Comparison of ENCODE assay signal across 8 mouse cellular contexts in the genomic region with DNA sequence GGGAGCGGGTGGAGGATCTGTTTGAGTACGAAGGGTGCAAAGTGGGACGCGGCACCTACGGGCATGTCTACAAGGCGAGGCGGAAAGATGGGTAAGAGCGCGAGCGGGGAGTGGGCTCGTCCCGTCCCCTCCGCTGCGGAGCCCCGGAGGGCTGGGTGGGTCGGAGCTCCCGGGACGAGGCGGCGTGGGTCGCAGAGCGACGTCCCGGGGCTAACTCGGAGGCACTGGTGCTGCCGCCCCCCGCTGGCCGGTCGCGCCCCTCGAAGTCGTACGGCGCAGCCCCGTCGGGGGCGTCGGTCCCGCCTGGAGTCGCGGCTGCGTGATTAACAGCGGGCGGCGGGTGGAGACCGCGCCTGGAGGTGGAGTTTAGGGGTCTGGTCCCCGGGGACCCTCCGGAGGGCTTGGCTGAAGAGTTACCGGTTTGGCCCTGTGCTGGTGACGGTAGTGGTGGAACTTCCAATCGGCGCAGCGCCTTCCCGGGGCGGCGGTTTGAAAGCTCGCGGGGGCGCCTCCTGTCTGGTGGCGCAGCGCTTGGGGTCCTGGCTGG. TPM values are rescaled to one million over a fixed set of nuclear protein-coding genes. Genes with fewer than 3 reads are reported as not detected.
DNase-seq lines count a peak whose midpoint lies in the region; ATAC-seq and TF ChIP-seq lines count a peak whose summit lies in the region.

No protein-coding gene starts in this region.

- H3K9ac ChIP-seq in CH12.LX (ENCODE audit: insufficient read depth, low read depth) = peak overlapping the region; percentile 78
- H3K9ac ChIP-seq in embryonic facial prominence, embryonic 15.5 days = peak overlapping the region; percentile 80
- peak overlapping the region; percentile 88 for H3K9ac ChIP-seq in heart, embryonic 15.5 days
- H3K9ac ChIP-seq in lung, postnatal 0 days (replicated peaks; ENCODE audit: low read depth) = peak overlapping the region; percentile 71

- peak in 1 of 2 experiments; percentile 17; a peak in 2 of 4 replicates for TF ChIP-seq CTCF in CH12.LX (conservative IDR thresholded peaks at IDR 0.05 in 1 of 2, IDR thresholded peaks at IDR 0.05 in 1 of 2; ENCODE audit: low read depth in 2 of 2, low read length in 2 of 2)
- peak; percentile 54; the same call in 1 of the 2 replicates for TF ChIP-seq CTCF in lung, postnatal 0 days (IDR thresholded peaks at IDR 0.05)

- H3K36me3 ChIP-seq in CH12.LX (replicated peaks in 1 of 2; ENCODE audit: control insufficient read depth in 1 of 2, insufficient read depth in 1 of 2, low read length in 1 of 2) = no peaks in the 10 kb centered on the region
- H3K36me3 ChIP-seq in embryonic facial prominence, embryonic 15.5 days = no peaks in the 10 kb centered on the region
- H3K36me3 ChIP-seq in heart, embryonic 15.5 days = no peaks in the 10 kb centered on the region
- H3K36me3 ChIP-seq in lung, postnatal 0 days (ENCODE audit: insufficient read depth, low read length) = no peaks in the 10 kb centered on the region

- dilution Hi-C loops in CH12.LX (cut with MboI; ENCODE audit: extremely low pct_ligation_motif_present, extremely low pct_unique_long_range_greater_than_20kb, low sequenced_read_pairs) = no loop called here

- H3K27me3 ChIP-seq in CH12.LX (replicated peaks) = no peaks in the 10 kb centered on the region
- H3K27me3 ChIP-seq in embryonic facial prominence, embryonic 15.5 days = no peaks in the 10 kb centered on the region
- H3K27me3 ChIP-seq in heart, embryonic 15.5 days = no peaks in the 10 kb centered on the region
- no peaks in the 10 kb centered on the region for H3K27me3 ChIP-seq in lung, postnatal 0 days (replicated peaks; ENCODE audit: insufficient read depth, low read length)

- under 1% methylated on average over 59 of the region's 62 CpGs for WGBS in embryonic facial prominence, embryonic 15.5 days
- WGBS in heart, embryonic 15.5 days = under 1% methylated on average over 62 of the region's 62 CpGs
- 3% methylated on average over 30 of the region's 62 CpGs for WGBS in lung, postnatal 0 days

- H3K9me3 ChIP-seq in CH12.LX (replicated peaks; ENCODE audit: low read length) = no peaks in the 10 kb centered on the region
- H3K9me3 ChIP-seq in embryonic facial prominence, embryonic 15.5 days (replicated peaks) = no peaks in the 10 kb centered on the region
- H3K9me3 ChIP-seq in heart, embryonic 15.5 days (replicated peaks) = no peaks in the 10 kb centered on the region
- H3K9me3 ChIP-seq in lung, postnatal 0 days (ENCODE audit: low read length) = no peaks in the 10 kb centered on the region

- in situ Hi-C loops in CH12.LX (cut with MboI; ENCODE audit: low pct_ligation_motif_present, low pct_unique_long_range_greater_than_20kb, low sequenced_read_pairs) = loop anchor here (25.0 kb wide), 1 partner anchor 163 kb away; no protein-coding TSS in a partner anchor

- H3K4me3 ChIP-seq in CH12.LX (replicated peaks in 1 of 3; ENCODE audit: low read depth in 2 of 3, low read length in 2 of 3, poor library complexity in 1 of 3) = peak overlapping the region; percentile 77 to 92 (median 89)
- H3K4me3 ChIP-seq in embryonic facial prominence, embryonic 15.5 days (replicated peaks) = peak overlapping the region; percentile 75
- H3K4me3 ChIP-seq in heart, embryonic 15.5 days = peak overlapping the region; percentile 97
- H3K4me3 ChIP-seq in lung, postnatal 0 days (ENCODE audit: low read depth, low read length) = peak overlapping the region; percentile 91

- no peak for TF ChIP-seq POLR2A in CH12.LX (IDR thresholded peaks at IDR 0.05; ENCODE audit: low read depth, low read length)

- ATAC-seq in embryonic facial prominence, embryonic 15.5 days (ENCODE audit: insufficient number of reproducible peaks, low FRiP score, low TSS enrichment, low read depth) = peak; percentile 35
- ATAC-seq in heart, embryonic 15.5 days (replicated peaks; ENCODE audit: insufficient number of reproducible peaks, insufficient read depth, low FRiP score, low read depth) = peak; percentile 35
- ATAC-seq in lung, postnatal 0 days = peak; percentile 12

- H3K79me2 ChIP-seq in CH12.LX (replicated peaks; ENCODE audit: control insufficient read depth, extremely low read depth, insufficient read depth, poor library complexity, severe bottlenecking) = peaks cover 4% of the 10 kb centered on the region; the same call in 1 of the 2 replicates

- H3K27ac ChIP-seq in CH12.LX (ENCODE audit: insufficient read depth, low read depth) = peak overlapping the region; percentile 47
- H3K27ac ChIP-seq in embryonic facial prominence, embryonic 15.5 days (replicated peaks) = peak overlapping the region; percentile 98
- peak overlapping the region; percentile 96 for H3K27ac ChIP-seq in heart, embryonic 15.5 days
- peak overlapping the region; percentile 93 for H3K27ac ChIP-seq in lung, postnatal 0 days (ENCODE audit: low read length)

- peak overlapping the region; percentile 47; the same call in 1 of the 2 replicates for H3K4me2 ChIP-seq in CH12.LX (ENCODE audit: insufficient read depth, low read depth, poor library complexity, severe bottlenecking)
- H3K4me2 ChIP-seq in embryonic facial prominence, embryonic 15.5 days (replicated peaks) = peak overlapping the region; percentile 66
- H3K4me2 ChIP-seq in heart, embryonic 15.5 days = peak overlapping the region; percentile 80
- peak overlapping the region; percentile 88 for H3K4me2 ChIP-seq in lung, postnatal 0 days (replicated peaks; ENCODE audit: low read depth, low read length)

- no peak for TF ChIP-seq EP300 in CH12.LX (IDR thresholded peaks at IDR 0.05; ENCODE audit: low read length)
- no peak for TF ChIP-seq EP300 in lung, postnatal 0 days (IDR thresholded peaks at IDR 0.05)

- peak; percentile 65 for DNase-seq in CH12.LX (ENCODE audit: extremely low read depth)
- peak; percentile 56 to 58 for DNase-seq in adrenal gland, adult 18-20 months (ENCODE audit: low spot score in 2 of 2)
- DNase-seq in kidney, postnatal 36 days = peak; percentile 45 to 70
- DNase-seq in lung, postnatal 0 days (ENCODE audit: low spot score) = peak; percentile 68
- DNase-seq in retina, postnatal 7 days (ENCODE audit: low read depth, low spot score) = peak; percentile 6
- DNase-seq in yolk sac, embryonic 10.5 days (ENCODE audit: low spot score) = no peak

- TF ChIP-seq RAD21 in CH12.LX (IDR thresholded peaks at IDR 0.05; ENCODE audit: low read depth, low read length) = no peak

- H3K4me1 ChIP-seq in CH12.LX (ENCODE audit: control insufficient read depth in 1 of 2, insufficient read depth in 2 of 2) = peaks cover 3 to 23% of the 10 kb centered on the region in 2 experiments
- H3K4me1 ChIP-seq in embryonic facial prominence, embryonic 15.5 days = peaks cover 6% of the 10 kb centered on the region
- peaks cover 17% of the 10 kb centered on the region; the same call in 1 of the 2 replicates for H3K4me1 ChIP-seq in heart, embryonic 15.5 days (replicated peaks)
- no peaks in the 10 kb centered on the region; the same call in 1 of the 2 replicates for H3K4me1 ChIP-seq in lung, postnatal 0 days (ENCODE audit: insufficient read depth, low read depth, low read length)

TF ChIP-seq in CH12.LX, 34 proteins besides CTCF, POLR2A, EP300 and RAD21:
- TF ChIP-seq ELF1 (IDR thresholded peaks at IDR 0.05; ENCODE audit: low read depth, low read length) (no peak), UBTF (IDR thresholded peaks at IDR 0.05; ENCODE audit: low read depth, low read length) (0 out of 2 replicates have a peak, but pooled peaks have one; percentile 34), RCOR1 (conservative IDR thresholded peaks at IDR 0.05; ENCODE audit: low read depth, low read length) (no peak), USF1 (IDR thresholded peaks at IDR 0.05; ENCODE audit: low read depth, low read length) (no peak), POLR2AphosphoS2 (IDR thresholded peaks at IDR 0.05; ENCODE audit: low read depth, low read length) (no peak), MYC (IDR thresholded peaks at IDR 0.05; ENCODE audit: low read depth, low read length) (no peak), JUND (conservative IDR thresholded peaks at IDR 0.05; ENCODE audit: low read depth, low read length) (no peak)

RNA-seq across cellular contexts. Expression of a gene that starts 10.3 kb away (rescaled TPM):
- total RNA-seq in CH12.LX (2012; rRNA removed) = 2.0 and 3.3 TPM in 2 replicates
- 4.7 and 4.8 TPM in 2 replicates for total RNA-seq in CH12.LX (2014; rRNA removed)
- 3.4 and 4.0 TPM in 2 replicates for polyA plus RNA-seq in CH12.LX (2012; ENCODE audit: insufficient read length, low read depth)
- total RNA-seq in adrenal gland, adult 18-20 months (2021) = 10 to 100 TPM in 1 of 2 experiments, 1 to 10 TPM in 1; 6.1 to 11.8 TPM
- polyA plus RNA-seq in embryonic facial prominence, embryonic 15.5 days (2015; fragmentation: Nextera tagmentation; extraction: Ambion mirVana) = 9.7 and 10.0 TPM in 2 replicates
- polyA plus RNA-seq in heart, embryonic 15.5 days (2015; fragmentation: Nextera tagmentation; extraction: Ambion mirVana) = 5.3 and 6.9 TPM in 2 replicates
- 6.7 and 8.4 TPM in 2 replicates for polyA plus RNA-seq in lung, postnatal 0 days (2015; fragmentation: Nextera tagmentation; extraction: Ambion mirVana)

RNA-seq across cellular contexts. Expression of a gene that starts 47.7 kb away (rescaled TPM):
- total RNA-seq in CH12.LX (2012; rRNA removed) (88.3 and 133 TPM in 2 replicates), CH12.LX (2014; rRNA removed) (266 and 267 TPM in 2 replicates)
- 128 and 165 TPM in 2 replicates for polyA plus RNA-seq in CH12.LX (2012; ENCODE audit: insufficient read length, low read depth)
- 10 to 100 TPM; 45.7 to 51.7 TPM for total RNA-seq in adrenal gland, adult 18-20 months (2021)
- 44.5 and 46.5 TPM in 2 replicates for polyA plus RNA-seq in embryonic facial prominence, embryonic 15.5 days (2015; fragmentation: Nextera tagmentation; extraction: Ambion mirVana)
- 34.5 and 34.7 TPM in 2 replicates for polyA plus RNA-seq in heart, embryonic 15.5 days (2015; fragmentation: Nextera tagmentation; extraction: Ambion mirVana)
- 25.5 and 27.3 TPM in 2 replicates for polyA plus RNA-seq in lung, postnatal 0 days (2015; fragmentation: Nextera tagmentation; extraction: Ambion mirVana)

Comparison
In these comparisons a context has a peak if more than half of its experiments do, and no peak if none do; other contexts are left out.
1. H3K27ac ChIP-seq: peak in every context shown above with its lines; median percentile 98 in embryonic facial prominence, embryonic 15.5 days; 96 in heart, embryonic 15.5 days; 93 in lung, postnatal 0 days; 47 in CH12.LX.